Mouse (Mus musculus): Measurements from ENCODE around the gene Kif18b. TPM values are rescaled to one million over a fixed set of nuclear protein-coding genes. Genes with fewer than 3 reads are reported as not detected.

Kif18b gene
- polyA plus RNA-seq (2014; fragmentation: Nextera tagmentation; extraction: Ambion mirVana), result 5.1 and 6.6 TPM in 2 replicates

GRCm38 (mm10) chr11:102924557-102925350 lies at the start of gene Kif18b:
TSS of gene Kif18b (minus strand) at chr11:102925124.
- ATAC-seq (ENCODE audit: insufficient read depth, low FRiP score, low TSS enrichment) (peak; percentile 81), DNase-seq (ENCODE audit: low spot score) (peak; percentile 97)
- WGBS, result under 1% methylated on average over 62 of the region's 62 CpGs

GRCm38 (mm10) chr11:102972326-102972725 lies 47.4 kb upstream of the Kif18b start:
- WGBS, result 70% methylated on average over 1 of the region's 1 CpGs
- ATAC-seq (ENCODE audit: insufficient read depth, low FRiP score, low TSS enrichment), result no peak
- Histone ChIP-seq H3K9me3 (ENCODE audit: control insufficient read depth, low read length) (no peaks in the 10 kb centered on the region), H3K36me3 (ENCODE audit: control insufficient read depth, insufficient read depth, low read length) (no peaks in the 10 kb centered on the region), H3K4me2 (ENCODE audit: low read depth) (no peak overlapping the region), H3K27me3 (ENCODE audit: control insufficient read depth, insufficient read depth, low read length) (peaks cover 4% of the 10 kb centered on the region; the same call in 1 of the 2 replicates), H3K27ac (ENCODE audit: low read depth, low read length) (no peak overlapping the region), H3K4me1 (ENCODE audit: control insufficient read depth, insufficient read depth, low read length) (no peaks in the 10 kb centered on the region), H3K4me3 (ENCODE audit: low read depth, low read length) (no peak overlapping the region), H3K9ac (ENCODE audit: low read length) (no peak overlapping the region)
- DNase-seq (ENCODE audit: low spot score), result no peak

More at GRCm38 (mm10) chr11:102924557-102925350, at the start of gene Kif18b:
- H3K4me3 ChIP-seq (ENCODE audit: low read depth, low read length), result peak within 1 kb of the TSS; percentile 64
- H3K9ac ChIP-seq (ENCODE audit: low read length), result peak within 1 kb of the TSS; percentile 60
- peak within 1 kb of the TSS; percentile 86 for H3K27ac ChIP-seq (ENCODE audit: low read depth, low read length)
- H3K36me3 ChIP-seq (ENCODE audit: control insufficient read depth, insufficient read depth, low read length), result peaks cover 3% of the 10 kb centered on the region
- no peaks in the 10 kb centered on the region for H3K27me3 ChIP-seq (ENCODE audit: control insufficient read depth, insufficient read depth, low read length)
- no peaks in the 10 kb centered on the region for H3K9me3 ChIP-seq (ENCODE audit: control insufficient read depth, low read length)
- H3K4me1 ChIP-seq (ENCODE audit: control insufficient read depth, insufficient read depth, low read length), result peaks cover 2% of the 10 kb centered on the region; the same call in 1 of the 2 replicates
- H3K4me2 ChIP-seq (ENCODE audit: low read depth), result peak within 1 kb of the TSS; percentile 45

- H3K4me2 ChIP-seq (ENCODE audit: low read depth), result no peak overlapping the region
- no peaks in the 10 kb centered on the region for H3K4me1 ChIP-seq (ENCODE audit: control insufficient read depth, insufficient read depth, low read length)
- no peaks in the 10 kb centered on the region for H3K36me3 ChIP-seq (ENCODE audit: control insufficient read depth, insufficient read depth, low read length)
- no peak for DNase-seq (ENCODE audit: low spot score)
- no peak overlapping the region for H3K9ac ChIP-seq (ENCODE audit: low read length)
- 58% methylated on average over 5 of the region's 5 CpGs for WGBS
- H3K9me3 ChIP-seq (ENCODE audit: control insufficient read depth, low read length), result no peaks in the 10 kb centered on the region
- H3K27me3 ChIP-seq (ENCODE audit: control insufficient read depth, insufficient read depth, low read length), result peaks cover 4% of the 10 kb centered on the region; the same call in 1 of the 2 replicates
- no peak for ATAC-seq (ENCODE audit: insufficient read depth, low FRiP score, low TSS enrichment)
- no peak overlapping the region for H3K27ac ChIP-seq (ENCODE audit: low read depth, low read length)
- no peak overlapping the region for H3K4me3 ChIP-seq (ENCODE audit: low read depth, low read length)
Observed at GRCm38 (mm10) chr11:102971604-102972003, 46.7 kb upstream of the Kif18b start.

- ATAC-seq (ENCODE audit: insufficient read depth, low FRiP score, low TSS enrichment), result no peak
- Histone ChIP-seq H3K4me3 (ENCODE audit: low read depth, low read length) (no peak overlapping the region), H3K36me3 (ENCODE audit: control insufficient read depth, insufficient read depth, low read length) (no peaks in the 10 kb centered on the region), H3K27me3 (ENCODE audit: control insufficient read depth, insufficient read depth, low read length) (0 out of 2 replicates have a peak, but pooled peaks cover 3% of the 10 kb centered on the region), H3K4me2 (ENCODE audit: low read depth) (no peak overlapping the region), H3K27ac (ENCODE audit: low read depth, low read length) (no peak overlapping the region), H3K4me1 (ENCODE audit: control insufficient read depth, insufficient read depth, low read length) (peaks cover 17% of the 10 kb centered on the region), H3K9ac (ENCODE audit: low read length) (no peak overlapping the region), H3K9me3 (ENCODE audit: control insufficient read depth, low read length) (no peaks in the 10 kb centered on the region)
- no peak for DNase-seq (ENCODE audit: low spot score)
- 74% methylated on average over 16 of the region's 16 CpGs for WGBS
Observed at GRCm38 (mm10) chr11:102964547-102965091, 39.7 kb upstream of the Kif18b start.

GRCm38 (mm10) chr11:102963855-102964546 lies 39.1 kb upstream of the Kif18b start:
- peaks cover 17% of the 10 kb centered on the region for H3K4me1 ChIP-seq (ENCODE audit: control insufficient read depth, insufficient read depth, low read length)
- H3K4me3 ChIP-seq (ENCODE audit: low read depth, low read length), result no peak overlapping the region
- DNase-seq (ENCODE audit: low spot score) (peak; percentile 53), ATAC-seq (ENCODE audit: insufficient read depth, low FRiP score, low TSS enrichment) (no peak)
- 0 out of 2 replicates have a peak, but pooled peaks cover 3% of the 10 kb centered on the region for H3K27me3 ChIP-seq (ENCODE audit: control insufficient read depth, insufficient read depth, low read length)
- peak overlapping the region; percentile 24 for H3K4me2 ChIP-seq (ENCODE audit: low read depth)
- H3K27ac ChIP-seq (ENCODE audit: low read depth, low read length), result peak overlapping the region; percentile 53
- no peaks in the 10 kb centered on the region for H3K36me3 ChIP-seq (ENCODE audit: control insufficient read depth, insufficient read depth, low read length)
- WGBS, result 22% methylated on average over 24 of the region's 24 CpGs
- peak overlapping the region; percentile 20 for H3K9ac ChIP-seq (ENCODE audit: low read length)
- H3K9me3 ChIP-seq (ENCODE audit: control insufficient read depth, low read length), result no peaks in the 10 kb centered on the region

GRCm38 (mm10) chr11:102963246-102963854 lies 38.4 kb upstream of the Kif18b start:
- Histone ChIP-seq H3K9ac (ENCODE audit: low read length) (peak overlapping the region; percentile 20), H3K36me3 (ENCODE audit: control insufficient read depth, insufficient read depth, low read length) (no peaks in the 10 kb centered on the region), H3K4me2 (ENCODE audit: low read depth) (peak overlapping the region; percentile 24), H3K27me3 (ENCODE audit: control insufficient read depth, insufficient read depth, low read length) (0 out of 2 replicates have a peak, but pooled peaks cover 3% of the 10 kb centered on the region), H3K9me3 (ENCODE audit: control insufficient read depth, low read length) (no peaks in the 10 kb centered on the region), H3K4me3 (ENCODE audit: low read depth, low read length) (peak overlapping the region; percentile 4; the same call in 1 of the 2 replicates), H3K27ac (ENCODE audit: low read depth, low read length) (peak overlapping the region; percentile 53), H3K4me1 (ENCODE audit: control insufficient read depth, insufficient read depth, low read length) (peaks cover 17% of the 10 kb centered on the region)
- peak; percentile 53 for ATAC-seq (ENCODE audit: insufficient read depth, low FRiP score, low TSS enrichment)
- DNase-seq (ENCODE audit: low spot score), result peak; percentile 61
- WGBS, result 4% methylated on average over 16 of the region's 16 CpGs

- peak overlapping the region; percentile 4; the same call in 1 of the 2 replicates for H3K4me3 ChIP-seq (ENCODE audit: low read depth, low read length)
Observed at GRCm38 (mm10) chr11:102962861-102963245, 37.9 kb upstream of the Kif18b start.

GRCm38 (mm10) chr11:102961082-102961481 lies 36.2 kb upstream of the Kif18b start:
- H3K4me3 ChIP-seq (ENCODE audit: low read depth, low read length), result no peak overlapping the region
- H3K9ac ChIP-seq (ENCODE audit: low read length), result no peak overlapping the region
- ATAC-seq (ENCODE audit: insufficient read depth, low FRiP score, low TSS enrichment) (no peak), DNase-seq (ENCODE audit: low spot score) (no peak)
- no peak overlapping the region for H3K27ac ChIP-seq (ENCODE audit: low read depth, low read length)
- H3K27me3 ChIP-seq (ENCODE audit: control insufficient read depth, insufficient read depth, low read length), result 0 out of 2 replicates have a peak, but pooled peaks cover 3% of the 10 kb centered on the region
- H3K4me2 ChIP-seq (ENCODE audit: low read depth), result no peak overlapping the region
- H3K36me3 ChIP-seq (ENCODE audit: control insufficient read depth, insufficient read depth, low read length), result no peaks in the 10 kb centered on the region
- 94% methylated on average over 4 of the region's 4 CpGs for WGBS
- no peaks in the 10 kb centered on the region for H3K9me3 ChIP-seq (ENCODE audit: control insufficient read depth, low read length)
- peaks cover 17% of the 10 kb centered on the region for H3K4me1 ChIP-seq (ENCODE audit: control insufficient read depth, insufficient read depth, low read length)

More at GRCm38 (mm10) chr11:102962861-102963245, 37.9 kb upstream of the Kif18b start:
- H3K27ac ChIP-seq (ENCODE audit: low read depth, low read length), result peak overlapping the region; percentile 7; the same call in 1 of the 2 replicates
- no peaks in the 10 kb centered on the region for H3K36me3 ChIP-seq (ENCODE audit: control insufficient read depth, insufficient read depth, low read length)
- H3K9ac ChIP-seq (ENCODE audit: low read length), result peak overlapping the region; percentile 20; the same call in 1 of the 2 replicates
- no peak for DNase-seq (ENCODE audit: low spot score)
- 0 out of 2 replicates have a peak, but pooled peaks cover 3% of the 10 kb centered on the region for H3K27me3 ChIP-seq (ENCODE audit: control insufficient read depth, insufficient read depth, low read length)
- H3K4me1 ChIP-seq (ENCODE audit: control insufficient read depth, insufficient read depth, low read length), result peaks cover 17% of the 10 kb centered on the region
- H3K9me3 ChIP-seq (ENCODE audit: control insufficient read depth, low read length), result no peaks in the 10 kb centered on the region
- ATAC-seq (ENCODE audit: insufficient read depth, low FRiP score, low TSS enrichment), result no peak
- WGBS, result 23% methylated on average over 7 of the region's 7 CpGs
- H3K4me2 ChIP-seq (ENCODE audit: low read depth), result peak overlapping the region; percentile 24
